Mouse (Mus musculus) hindbrain, embryonic 14.5 days (tissue): ENCODE measurements around the gene Ftl1. TPM values are rescaled to one million over a fixed set of nuclear protein-coding genes. Genes with fewer than 3 reads are reported as not detected.
A peak's percentile ranks its signal among the peaks of the same experiment; 100 is the strongest.
"Not testable (repeated sequence)": the region's sequence is repeated elsewhere in the genome, so short reads cannot be mapped to it uniquely, and the experiment has no call there.

Source experiments
- ATAC-seq: fragments of 200-750 bp; cut with Nextera tagmentation; 2 replicates; pipeline ENCODE4 v1.8.0; 2017; ENCODE audit warnings: moderate number of reproducible peaks, mild to moderate bottlenecking, moderate TSS enrichment, moderate library complexity; ENCODE audit not compliant: low FRiP score
- DNase-seq: peaks from one replicate; pipeline ENCODE4 v3.0.0-alpha.2; 2015; ENCODE audit warnings: low spot score
- H3K27ac ChIP-seq: fragments of 300-500 bp; sonication (generic); 2 replicates; pipeline ENCODE4 v1.5.1; 2014; ENCODE audit warnings: mild to moderate bottlenecking, moderate library complexity
- H3K27me3 ChIP-seq: fragments of 300-500 bp; sonication (generic); 2 replicates; pipeline ENCODE4 v1.6.1; 2014; ENCODE audit warnings: mild to moderate bottlenecking, low read length, mixed read lengths; ENCODE audit not compliant: control insufficient read depth, insufficient read depth
- H3K36me3 ChIP-seq: fragments of 300-500 bp; sonication (generic); replicated peaks from 2 replicates; pipeline ENCODE4 v1.6.1; 2014; ENCODE audit not compliant: control insufficient read depth, insufficient read depth
- H3K4me1 ChIP-seq: fragments of 300-500 bp; sonication (generic); replicated peaks from 2 replicates; pipeline ENCODE4 v1.6.1; 2014; ENCODE audit warnings: antibody characterized with exemption, low read length, mixed read lengths; ENCODE audit not compliant: control insufficient read depth, insufficient read depth
- H3K4me2 ChIP-seq: fragments of 300-500 bp; sonication (generic); replicated peaks from 2 replicates; pipeline ENCODE4 v1.6.1; 2014; ENCODE audit warnings: mild to moderate bottlenecking, moderate library complexity
- H3K4me3 ChIP-seq: fragments of 300-500 bp; sonication (generic); replicated peaks from 2 replicates; pipeline ENCODE4 v1.5.1; 2014; ENCODE audit warnings: mild to moderate bottlenecking, low read length
- H3K9ac ChIP-seq: fragments of 300-500 bp; sonication (generic); 2 replicates; pipeline ENCODE4 v1.6.1; 2014
- H3K9me3 ChIP-seq: fragments of 300-500 bp; sonication (generic); 2 replicates; pipeline ENCODE4 v1.6.1; 2016; ENCODE audit warnings: low read length; ENCODE audit not compliant: control insufficient read depth
- WGBS: fragments of 180-500 bp; shearing (Covaris S2); extraction: QIAGEN DNeasy Blood & Tissue Kit; methylation state at CpG from one replicate; pipeline ENCODE4 v1.1.7; 2014; 5-methylcytosine and 5-hydroxymethylcytosine counted together
- polyA plus RNA-seq: library from polyadenylated mRNA; unstranded; fragments of >200 nt; fragmentation: Nextera tagmentation; extraction: Ambion mirVana; gene quantifications from 2 replicates; pipeline ENCODE4 v1.2.1, GENCODE M21; 2014

Gene Ftl1
- 4,936 and 5,483 TPM in 2 replicates for polyA plus RNA-seq

GRCm38 (mm10) chr7:45459564-45460140, at the start of gene Ftl1:
Ftl1 (minus strand) TSS chr7:45459884.
- H3K9me3 ChIP-seq, H3K27me3 ChIP-seq: not testable (repeated sequence)
- Histone ChIP-seq H3K36me3 (peaks cover 71% of the 10 kb centered on the region), H3K9ac (peak within 1 kb of the TSS; percentile 82), H3K4me3 (peak within 1 kb of the TSS; percentile 78), H3K4me2 (peak within 1 kb of the TSS; percentile 92), H3K4me1 (peaks cover 31% of the 10 kb centered on the region), H3K27ac (peak within 1 kb of the TSS; percentile 97)
- DNase-seq: peak; percentile 99
- ATAC-seq: peak; percentile 95
- WGBS: 0% methylated on average over 24 of the region's 37 CpGs

- no peak for DNase-seq
- peaks cover 27% of the 10 kb centered on the region for H3K36me3 ChIP-seq
- no peaks in the 10 kb centered on the region for H3K27me3 ChIP-seq
- WGBS: 43% methylated on average over 19 of the region's 19 CpGs
- H3K9ac ChIP-seq: peak overlapping the region; percentile 65
- peak overlapping the region; percentile 94 for H3K4me2 ChIP-seq
- peak; percentile 9; the same call in 1 of the 2 replicates for ATAC-seq
- H3K27ac ChIP-seq: peak overlapping the region; percentile 39; the same call in 1 of the 2 replicates
- H3K4me3 ChIP-seq: peak overlapping the region; percentile 51
- no peaks in the 10 kb centered on the region for H3K9me3 ChIP-seq
- peaks cover 13% of the 10 kb centered on the region for H3K4me1 ChIP-seq
Observed at GRCm38 (mm10) chr7:45509181-45509882, 49.6 kb upstream of the Ftl1 start.

GRCm38 (mm10) chr7:45508561-45508960, 48.9 kb upstream of the Ftl1 start:
- ATAC-seq (no peak), DNase-seq (no peak)
- peaks cover 13% of the 10 kb centered on the region for H3K4me1 ChIP-seq
- H3K27me3 ChIP-seq: no peaks in the 10 kb centered on the region
- H3K9me3 ChIP-seq: no peaks in the 10 kb centered on the region
- H3K9ac ChIP-seq: no peak overlapping the region
- WGBS: 82% methylated on average over 6 of the region's 6 CpGs
- H3K4me2 ChIP-seq: peak overlapping the region; percentile 94; the same call in 1 of the 2 replicates
- no peak overlapping the region for H3K27ac ChIP-seq
- peaks cover 27% of the 10 kb centered on the region for H3K36me3 ChIP-seq
- H3K4me3 ChIP-seq: no peak overlapping the region

- Histone ChIP-seq H3K9ac (no peak overlapping the region), H3K27ac (no peak overlapping the region), H3K4me2 (no peak overlapping the region), H3K4me1 (peaks cover 13% of the 10 kb centered on the region), H3K36me3 (peaks cover 34% of the 10 kb centered on the region), H3K9me3 (no peaks in the 10 kb centered on the region), H3K27me3 (no peaks in the 10 kb centered on the region), H3K4me3 (no peak overlapping the region)
- 93% methylated on average over 6 of the region's 6 CpGs for WGBS
- ATAC-seq (no peak), DNase-seq (no peak)
Observed at GRCm38 (mm10) chr7:45507583-45507982, 47.9 kb upstream of the Ftl1 start.

- no peak overlapping the region for H3K27ac ChIP-seq
- DNase-seq (no peak), ATAC-seq (no peak)
- H3K36me3 ChIP-seq: peaks cover 90% of the 10 kb centered on the region
- no peak overlapping the region for H3K4me3 ChIP-seq
- no peaks in the 10 kb centered on the region for H3K4me1 ChIP-seq
- H3K9me3 ChIP-seq: no peaks in the 10 kb centered on the region
- H3K9ac ChIP-seq: no peak overlapping the region
- H3K4me2 ChIP-seq: no peak overlapping the region
- no peaks in the 10 kb centered on the region for H3K27me3 ChIP-seq
- 96% methylated on average over 6 of the region's 6 CpGs for WGBS
Observed at GRCm38 (mm10) chr7:45498427-45498826, 38.7 kb upstream of the Ftl1 start.

GRCm38 (mm10) chr7:45494548-45494947, 34.9 kb upstream of the Ftl1 start:
- ATAC-seq (no peak), DNase-seq (no peak)
- Histone ChIP-seq H3K27me3 (no peaks in the 10 kb centered on the region), H3K4me1 (peaks cover 4% of the 10 kb centered on the region; the same call in 1 of the 2 replicates), H3K36me3 (peaks cover 77% of the 10 kb centered on the region), H3K9ac (no peak overlapping the region), H3K4me2 (no peak overlapping the region), H3K4me3 (no peak overlapping the region), H3K27ac (no peak overlapping the region), H3K9me3 (no peaks in the 10 kb centered on the region)
- 82% methylated on average over 9 of the region's 9 CpGs for WGBS

- ATAC-seq: no peak
- Histone ChIP-seq H3K4me2 (no peak overlapping the region), H3K4me1 (peaks cover 11% of the 10 kb centered on the region; the same call in 1 of the 2 replicates), H3K9ac (no peak overlapping the region), H3K4me3 (no peak overlapping the region), H3K27ac (no peak overlapping the region), H3K36me3 (peaks cover 61% of the 10 kb centered on the region), H3K27me3 (no peaks in the 10 kb centered on the region), H3K9me3 (no peaks in the 10 kb centered on the region)
- DNase-seq: no peak
- 98% methylated on average over 5 of the region's 5 CpGs for WGBS
Observed at GRCm38 (mm10) chr7:45492951-45493350, 33.3 kb upstream of the Ftl1 start.

GRCm38 (mm10) chr7:45492225-45492844, 32.7 kb upstream of the Ftl1 start:
- peaks cover 54% of the 10 kb centered on the region for H3K36me3 ChIP-seq
- ATAC-seq (no peak), DNase-seq (no peak)
- no peaks in the 10 kb centered on the region for H3K9me3 ChIP-seq
- no peak overlapping the region for H3K27ac ChIP-seq
- H3K4me1 ChIP-seq: peaks cover 11% of the 10 kb centered on the region; the same call in 1 of the 2 replicates
- WGBS: 93% methylated on average over 8 of the region's 8 CpGs
- H3K9ac ChIP-seq: no peak overlapping the region
- no peak overlapping the region for H3K4me2 ChIP-seq
- no peaks in the 10 kb centered on the region for H3K27me3 ChIP-seq
- H3K4me3 ChIP-seq: no peak overlapping the region

- ATAC-seq (no peak), DNase-seq (no peak)
- Histone ChIP-seq H3K36me3 (peaks cover 44% of the 10 kb centered on the region), H3K4me2 (no peak overlapping the region), H3K27me3 (no peaks in the 10 kb centered on the region), H3K9ac (no peak overlapping the region), H3K4me3 (no peak overlapping the region), H3K27ac (no peak overlapping the region), H3K4me1 (peaks cover 11% of the 10 kb centered on the region; the same call in 1 of the 2 replicates), H3K9me3 (no peaks in the 10 kb centered on the region)
- WGBS: 21% methylated on average over 3 of the region's 3 CpGs
Observed at GRCm38 (mm10) chr7:45491264-45491663, 31.6 kb upstream of the Ftl1 start.
